Mouse (Mus musculus) heart, embryonic 16.5 days (tissue): Measurements from ENCODE around the gene Usp21. TPM values are rescaled to one million over a fixed set of nuclear protein-coding genes. Genes with fewer than 3 reads are reported as not detected.

Source experiments
- ATAC-seq: fragments of 200-750 bp; cut with Nextera tagmentation; replicated peaks from 2 replicates; pipeline ENCODE4 v1.8.0; 2017; ENCODE audit warnings: moderate number of reproducible peaks; ENCODE audit not compliant: insufficient read depth, low FRiP score; ENCODE audit errors: extremely low read depth
- H3K27ac ChIP-seq: fragments of 300-500 bp; sonication (generic); 2 replicates; pipeline ENCODE4 v1.5.1; 2014; ENCODE audit warnings: mild to moderate bottlenecking, low read length, control low read depth, moderate library complexity
- H3K27me3 ChIP-seq: fragments of 300-500 bp; sonication (generic); 2 replicates; pipeline ENCODE4 v1.6.1; 2014; ENCODE audit warnings: low read length, mixed read lengths; ENCODE audit not compliant: control insufficient read depth, insufficient read depth
- H3K36me3 ChIP-seq: fragments of 300-500 bp; sonication (generic); 2 replicates; pipeline ENCODE4 v1.6.1; 2014; ENCODE audit not compliant: control insufficient read depth, insufficient read depth
- H3K4me1 ChIP-seq: fragments of 300-500 bp; sonication (generic); 2 replicates; pipeline ENCODE4 v1.6.1; 2014; ENCODE audit warnings: low read length, mixed read lengths; ENCODE audit not compliant: control insufficient read depth, insufficient read depth
- H3K4me2 ChIP-seq: fragments of 300-500 bp; sonication (generic); 2 replicates; pipeline ENCODE4 v1.6.1; 2014; ENCODE audit warnings: low read depth, mild to moderate bottlenecking, control low read depth, low read length
- H3K4me3 ChIP-seq: fragments of 300-500 bp; sonication (generic); 2 replicates; pipeline ENCODE4 v1.5.1; 2014; ENCODE audit warnings: mild to moderate bottlenecking, control low read depth, low read length
- H3K9ac ChIP-seq: fragments of 300-500 bp; sonication (generic); 2 replicates; pipeline ENCODE4 v1.6.1; 2014; ENCODE audit warnings: low read length, control low read depth
- H3K9me3 ChIP-seq: fragments of 300-500 bp; sonication (generic); replicated peaks from 2 replicates; pipeline ENCODE4 v1.6.1; 2016; ENCODE audit warnings: low read length; ENCODE audit not compliant: control insufficient read depth
- WGBS: fragments of 180-500 bp; shearing (Covaris S2); extraction: QIAGEN DNeasy Blood & Tissue Kit; methylation state at CpG from one replicate; pipeline ENCODE4 v1.1.7; 2014; 5-methylcytosine and 5-hydroxymethylcytosine counted together
- polyA plus RNA-seq: library from polyadenylated mRNA; unstranded; fragments of >200 nt; fragmentation: Nextera tagmentation; extraction: Ambion mirVana; gene quantifications from 2 replicates; pipeline ENCODE4 v1.2.1, GENCODE M21; 2015

Gene Usp21
- polyA plus RNA-seq, 1 experiment from 2014 or later: 48.5 TPM

DNA sequence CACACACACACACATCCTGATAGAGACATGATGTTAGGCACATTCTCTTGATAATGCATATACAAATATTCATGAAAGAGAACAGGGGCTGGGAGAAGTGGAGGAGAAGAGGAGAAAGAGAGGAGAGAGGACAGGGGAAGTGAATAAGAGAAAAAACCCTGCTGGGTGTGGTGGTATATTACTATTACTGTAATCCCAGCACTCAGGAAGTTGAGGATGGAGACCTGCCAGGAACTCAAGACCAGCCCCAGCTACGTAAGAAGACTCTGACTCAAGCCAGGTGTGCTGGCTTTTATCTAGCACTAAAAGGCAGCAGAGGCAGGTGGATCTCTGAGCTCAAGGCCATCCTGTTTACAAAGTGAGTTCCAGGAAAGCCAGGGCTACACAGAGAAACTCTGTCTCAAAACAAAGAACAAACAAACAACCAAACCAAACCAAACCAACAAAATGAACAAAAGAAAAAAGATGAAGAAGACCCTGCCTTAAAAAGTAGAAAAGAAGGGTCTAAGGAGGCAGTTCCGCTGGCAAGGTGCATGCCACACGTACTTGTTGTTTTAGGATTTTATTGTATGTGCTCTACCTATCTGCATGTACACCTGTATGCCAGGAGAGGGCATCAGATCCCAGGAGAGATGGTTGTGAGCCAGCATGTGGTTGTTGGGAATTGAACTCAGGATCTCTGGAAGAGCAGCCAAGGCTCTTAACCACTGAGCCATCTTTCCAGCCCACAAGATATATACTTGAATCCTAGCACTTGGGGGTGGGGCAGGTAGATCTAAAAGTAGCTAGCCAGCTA is 23.9 kb downstream of the Usp21 start:
- H3K9ac ChIP-seq: peak overlapping the region; percentile 30; the same call in 1 of the 2 replicates
- H3K4me2 ChIP-seq: peak overlapping the region; percentile 68
- no peaks in the 10 kb centered on the region for H3K36me3 ChIP-seq
- peaks cover 23% of the 10 kb centered on the region for H3K4me1 ChIP-seq
- H3K27ac ChIP-seq: peak overlapping the region; percentile 92
- WGBS: 69% methylated on average over 3 of the region's 3 CpGs
- no peak overlapping the region; the same call in 1 of the 2 replicates for H3K4me3 ChIP-seq
- H3K27me3 ChIP-seq: no peaks in the 10 kb centered on the region
- no peak for ATAC-seq
- H3K9me3 ChIP-seq: no peaks in the 10 kb centered on the region

DNA sequence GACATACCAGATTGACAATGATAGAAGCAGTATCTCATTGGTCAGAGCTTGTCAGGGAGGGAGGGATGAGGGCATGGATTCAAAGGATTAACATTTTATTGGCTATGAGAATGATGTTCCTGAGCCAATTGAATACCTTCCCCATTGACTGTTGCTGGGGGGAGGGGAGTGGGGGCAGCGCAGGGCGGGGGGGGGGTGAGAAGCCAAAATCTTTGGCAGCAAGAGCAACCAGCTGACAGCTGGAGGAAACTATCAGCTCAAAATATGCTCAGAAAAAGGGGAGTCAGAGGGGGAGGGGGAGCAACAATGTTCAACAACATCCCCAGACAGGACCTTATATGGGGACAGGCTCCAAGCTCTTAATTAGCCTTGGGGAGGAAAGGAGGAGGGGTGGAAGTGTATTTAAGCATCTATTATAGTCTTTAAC is 24.6 kb downstream of the Usp21 start:
- H3K9me3 ChIP-seq: no peaks in the 10 kb centered on the region
- peak overlapping the region; percentile 33; the same call in 1 of the 2 replicates for H3K4me3 ChIP-seq
- peak overlapping the region; percentile 68 for H3K4me2 ChIP-seq
- peak; percentile 88 for ATAC-seq
- no peaks in the 10 kb centered on the region for H3K27me3 ChIP-seq
- peaks cover 25% of the 10 kb centered on the region for H3K4me1 ChIP-seq
- H3K36me3 ChIP-seq: no peaks in the 10 kb centered on the region
- no peak overlapping the region; the same call in 1 of the 2 replicates for H3K9ac ChIP-seq
- H3K27ac ChIP-seq: peak overlapping the region; percentile 92
- 0% methylated on average over 2 of the region's 2 CpGs for WGBS

DNA sequence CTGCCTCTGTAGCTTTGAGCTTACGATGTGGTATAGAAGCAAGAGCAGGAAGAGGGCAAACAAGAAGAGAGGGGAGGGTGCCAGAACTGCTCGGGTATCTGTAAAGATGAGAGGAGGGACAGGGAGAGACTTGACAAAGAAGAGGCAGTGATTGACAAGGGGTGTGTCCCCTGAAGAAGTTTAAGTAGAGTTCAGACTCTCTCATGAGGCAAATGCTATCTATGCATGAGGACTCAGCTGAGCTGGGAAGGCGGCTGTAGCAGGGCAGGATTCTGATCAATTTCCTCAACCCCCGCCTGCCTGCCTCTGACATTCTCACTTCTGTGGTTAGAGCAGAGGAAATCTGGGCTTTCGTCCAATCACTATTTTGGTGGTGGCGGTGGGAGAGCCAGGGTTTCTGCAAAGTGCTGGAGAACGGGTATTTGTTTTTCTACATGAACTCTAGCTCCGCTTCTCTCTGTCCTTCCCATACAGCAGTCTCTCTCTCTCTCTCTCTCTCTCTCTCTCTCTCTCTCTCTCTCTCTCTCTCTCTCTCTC is 25.1 kb downstream of the Usp21 start:
- Histone ChIP-seq H3K9ac (peak overlapping the region; percentile 70), H3K27ac (peak overlapping the region; percentile 92), H3K36me3 (no peaks in the 10 kb centered on the region), H3K9me3 (no peaks in the 10 kb centered on the region), H3K4me2 (peak overlapping the region; percentile 68), H3K27me3 (no peaks in the 10 kb centered on the region), H3K4me3 (peak overlapping the region; percentile 33), H3K4me1 (peaks cover 25% of the 10 kb centered on the region)
- 1% methylated on average over 8 of the region's 8 CpGs for WGBS
- ATAC-seq: peak; percentile 78

DNA sequence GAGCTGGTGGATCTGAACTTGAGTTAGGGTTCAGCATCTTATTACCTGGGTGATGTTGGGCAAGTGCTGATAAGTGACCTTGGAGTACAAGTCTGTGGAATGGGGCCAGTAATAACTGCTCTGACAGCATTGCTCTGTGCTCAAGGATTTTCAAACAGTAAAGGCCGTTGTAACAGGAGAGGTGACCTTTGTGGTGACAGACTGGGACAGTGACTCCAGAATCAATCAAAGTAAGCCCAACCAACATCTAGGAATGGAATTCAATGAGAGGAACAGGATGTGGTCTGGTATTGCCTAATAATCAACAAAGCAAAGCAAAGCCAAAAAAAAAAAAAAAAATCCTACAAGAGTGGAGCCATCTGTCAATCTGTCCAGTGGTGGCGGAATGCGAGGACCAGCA is 27.5 kb downstream of the Usp21 start:
- Histone ChIP-seq H3K36me3 (no peaks in the 10 kb centered on the region), H3K27me3 (no peaks in the 10 kb centered on the region), H3K9ac (no peak overlapping the region), H3K4me2 (no peak overlapping the region), H3K4me3 (no peak overlapping the region), H3K4me1 (peaks cover 25% of the 10 kb centered on the region), H3K27ac (no peak overlapping the region), H3K9me3 (no peaks in the 10 kb centered on the region)
- WGBS: 67% methylated on average over 3 of the region's 3 CpGs
- no peak for ATAC-seq

DNA sequence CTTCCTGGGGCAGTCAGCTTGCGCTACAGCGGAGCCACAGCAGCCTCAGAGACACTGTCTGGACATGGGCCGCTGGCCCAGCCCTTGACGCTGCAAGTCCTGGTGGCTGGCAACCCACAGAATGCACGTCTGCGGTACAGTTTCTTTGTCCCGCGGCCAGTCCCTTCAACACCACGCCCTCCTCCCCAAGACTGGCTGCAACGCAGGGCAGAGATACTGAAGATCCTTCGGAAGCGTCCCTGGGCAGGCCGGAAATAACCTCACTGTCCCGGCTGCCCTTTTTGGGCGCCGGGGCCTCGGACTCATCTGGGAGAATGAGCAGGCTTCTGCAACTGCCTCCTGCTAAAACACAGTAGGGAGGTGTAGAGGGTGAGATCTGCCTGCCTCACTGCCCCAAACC is 28.9 kb downstream of the Usp21 start:
- Histone ChIP-seq H3K4me2 (peak overlapping the region; percentile 10; the same call in 1 of the 2 replicates), H3K27ac (no peak overlapping the region), H3K9me3 (no peaks in the 10 kb centered on the region), H3K36me3 (no peaks in the 10 kb centered on the region), H3K4me3 (no peak overlapping the region), H3K9ac (peak overlapping the region; percentile 21; the same call in 1 of the 2 replicates), H3K27me3 (no peaks in the 10 kb centered on the region), H3K4me1 (peaks cover 24% of the 10 kb centered on the region)
- ATAC-seq: no peak
- WGBS: 54% methylated on average over 17 of the region's 17 CpGs

DNA sequence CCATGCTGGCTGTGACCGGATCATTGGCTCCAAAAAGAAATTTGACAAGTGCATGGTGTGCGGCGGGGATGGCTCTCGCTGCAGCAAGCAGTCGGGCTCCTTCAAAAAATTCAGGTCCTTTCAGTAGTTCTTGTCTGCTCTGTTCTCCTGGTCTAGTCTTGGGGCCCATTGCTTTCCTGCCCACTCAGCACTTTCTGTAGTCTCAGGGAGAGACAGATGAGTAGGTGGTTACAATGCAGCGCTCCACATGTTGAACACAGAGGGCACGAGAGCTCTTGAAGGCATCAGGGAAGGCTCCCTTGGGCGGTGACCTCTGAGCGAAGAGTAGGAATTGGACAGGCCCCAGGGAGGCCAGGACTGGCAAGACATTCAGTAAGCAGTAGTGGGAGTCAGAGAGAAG is 30.0 kb downstream of the Usp21 start:
- Histone ChIP-seq H3K4me3 (no peak overlapping the region), H3K36me3 (no peaks in the 10 kb centered on the region), H3K27me3 (no peaks in the 10 kb centered on the region), H3K4me1 (peaks cover 18% of the 10 kb centered on the region), H3K4me2 (no peak overlapping the region), H3K9ac (no peak overlapping the region), H3K9me3 (no peaks in the 10 kb centered on the region), H3K27ac (no peak overlapping the region)
- no peak for ATAC-seq
- WGBS: 80% methylated on average over 9 of the region's 9 CpGs

DNA sequence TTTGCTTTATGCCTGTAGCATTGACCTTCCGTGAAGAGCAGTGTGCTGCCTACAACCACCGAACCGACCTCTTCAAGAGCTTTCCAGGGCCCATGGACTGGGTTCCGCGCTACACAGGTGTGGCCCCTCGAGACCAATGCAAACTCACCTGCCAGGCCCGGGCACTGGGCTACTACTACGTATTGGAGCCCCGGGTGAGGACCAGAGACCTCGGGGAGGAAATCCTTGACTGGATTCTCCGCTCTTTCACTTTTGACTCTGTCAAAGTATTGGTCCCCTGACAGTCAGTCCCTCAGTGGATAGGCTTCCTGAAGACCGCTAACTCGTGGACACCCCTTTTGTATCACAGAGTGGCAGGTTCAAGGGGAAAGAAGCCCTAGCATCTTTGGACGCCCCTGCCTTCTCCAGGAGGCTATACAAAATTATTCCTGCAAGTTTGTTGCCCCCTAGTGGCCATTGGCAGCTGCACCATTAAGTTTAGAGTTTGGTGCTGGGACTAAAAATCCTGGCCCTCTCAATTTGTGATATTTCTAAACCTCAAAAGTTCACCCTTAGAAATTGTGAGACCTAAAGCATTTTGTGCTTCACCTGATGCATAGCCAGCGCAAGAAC is 30.7 kb downstream of the Usp21 start:
- no peak overlapping the region for H3K4me2 ChIP-seq

DNA sequence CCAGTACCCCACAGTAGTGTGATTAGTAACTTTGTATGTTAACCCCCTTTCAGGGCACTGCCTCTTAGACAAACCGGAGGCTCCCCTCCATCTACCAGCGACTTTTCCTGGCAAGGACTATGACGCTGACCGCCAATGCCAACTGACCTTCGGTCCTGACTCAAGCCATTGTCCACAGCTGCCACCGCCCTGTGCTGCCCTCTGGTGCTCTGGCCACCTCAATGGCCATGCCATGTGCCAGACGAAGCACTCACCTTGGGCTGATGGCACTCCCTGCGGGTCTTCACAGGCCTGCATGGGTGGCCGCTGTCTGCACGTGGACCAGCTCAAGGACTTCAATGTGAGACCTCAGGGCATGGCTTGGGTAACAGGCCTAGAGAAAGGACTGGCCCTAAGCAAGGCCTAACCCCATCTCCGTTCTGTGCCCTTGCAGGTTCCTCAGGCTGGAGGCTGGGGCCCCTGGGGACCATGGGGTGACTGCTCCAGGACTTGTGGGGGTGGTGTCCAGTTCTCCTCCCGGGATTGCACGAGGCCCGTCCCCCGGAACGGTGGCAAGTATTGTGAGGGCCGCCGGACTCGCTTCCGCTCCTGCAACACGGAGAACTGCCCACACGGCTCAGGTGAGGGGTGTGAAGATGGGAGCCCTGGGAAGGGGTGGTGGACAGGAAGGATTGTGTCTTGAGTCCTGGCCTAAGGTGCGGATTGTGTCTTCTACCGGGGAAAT is 31.5 kb downstream of the Usp21 start:
- Histone ChIP-seq H3K27me3 (no peaks in the 10 kb centered on the region), H3K36me3 (no peaks in the 10 kb centered on the region), H3K9me3 (no peaks in the 10 kb centered on the region), H3K4me3 (no peak overlapping the region), H3K27ac (no peak overlapping the region), H3K4me2 (no peak overlapping the region), H3K4me1 (peaks cover 22% of the 10 kb centered on the region), H3K9ac (no peak overlapping the region)
- ATAC-seq: no peak
- WGBS: 84% methylated on average over 24 of the region's 24 CpGs

More for the DNA sequence above, 30.7 kb downstream of the Usp21 start:
- no peak for ATAC-seq
- peaks cover 19% of the 10 kb centered on the region for H3K4me1 ChIP-seq
- H3K9me3 ChIP-seq: no peaks in the 10 kb centered on the region
- H3K27ac ChIP-seq: no peak overlapping the region
- no peak overlapping the region for H3K9ac ChIP-seq
- no peak overlapping the region for H3K4me3 ChIP-seq
- H3K36me3 ChIP-seq: no peaks in the 10 kb centered on the region
- 58% methylated on average over 15 of the region's 15 CpGs for WGBS
- no peaks in the 10 kb centered on the region for H3K27me3 ChIP-seq
